Mouse (Mus musculus) spleen, embryonic (tissue): ENCODE measurements around the gene Mip.
"Not testable (repeated sequence)": the region's sequence is repeated elsewhere in the genome, so short reads cannot be mapped to it uniquely, and the experiment has no call there.

ENCODE experiments used
- CTCF ChIA-PET: fragments of 350-600 bp; sonication (Branson Sonifier 250); formaldehyde crosslinking; loops from one replicate; lab custom pipeline; 2022; lab: Charles Lee

Mip gene

DNA sequence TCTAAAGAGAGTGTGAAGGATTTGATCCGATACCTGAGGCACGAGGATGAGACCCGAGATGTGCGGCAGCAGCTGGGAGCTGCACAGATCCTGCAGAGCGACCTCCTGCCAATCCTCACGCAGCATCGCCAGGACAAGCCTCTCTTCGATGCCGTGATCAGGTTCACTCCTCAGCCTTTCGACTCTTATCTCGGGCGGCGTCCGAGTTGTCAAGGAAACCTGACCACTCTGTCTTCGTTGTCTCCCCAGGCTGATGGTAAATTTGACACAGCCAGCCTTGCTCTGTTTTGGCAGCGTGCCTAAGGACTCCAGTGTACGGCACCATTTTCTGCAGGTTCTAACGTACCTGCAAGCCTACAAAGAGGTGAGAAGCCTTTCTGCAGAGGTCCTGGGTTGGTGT is 14.5 kb downstream of the Mip start:
- CTCF ChIA-PET, result no interaction called here

DNA sequence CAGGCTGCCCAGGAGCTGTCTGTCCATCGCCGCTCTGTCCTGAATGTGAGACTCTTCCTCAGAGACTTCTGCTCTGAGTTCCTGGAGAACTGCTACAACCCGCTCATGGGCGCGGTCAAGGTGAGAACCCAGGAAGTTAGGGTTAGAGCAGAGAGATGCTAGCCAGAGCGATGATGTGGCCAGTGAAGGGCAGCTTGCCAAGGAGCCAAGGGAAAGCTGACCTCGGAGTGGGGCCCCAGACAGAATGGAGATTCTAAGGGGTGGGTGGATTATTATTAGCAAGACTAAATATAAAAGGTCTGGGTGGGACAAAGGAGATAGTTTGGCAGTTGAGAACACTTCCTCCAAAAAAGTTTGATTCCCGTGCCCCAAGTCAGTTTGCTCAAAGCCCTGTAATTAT is 17.6 kb downstream of the Mip start:
- CTCF ChIA-PET, result no interaction called here

DNA sequence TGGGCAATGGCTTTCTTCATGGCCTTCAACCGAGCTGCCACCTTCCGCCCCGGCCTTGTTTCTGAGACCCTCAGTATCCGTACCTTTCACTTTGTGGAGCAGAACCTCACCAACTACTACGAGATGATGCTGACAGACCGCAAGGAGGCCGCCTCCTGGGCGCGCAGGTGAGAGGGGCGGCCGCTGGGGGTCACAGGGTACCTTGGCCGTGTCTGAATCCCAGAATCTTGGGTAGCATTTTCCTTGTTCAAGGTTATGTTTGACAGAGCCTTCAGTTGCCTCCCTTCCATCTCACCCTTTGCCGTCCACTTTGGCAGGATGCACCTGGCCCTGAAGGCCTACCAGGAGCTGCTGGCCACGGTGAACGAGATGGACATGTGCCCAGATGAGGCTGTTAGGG is 18.5 kb downstream of the Mip start:
- CTCF ChIA-PET, result no interaction called here

DNA sequence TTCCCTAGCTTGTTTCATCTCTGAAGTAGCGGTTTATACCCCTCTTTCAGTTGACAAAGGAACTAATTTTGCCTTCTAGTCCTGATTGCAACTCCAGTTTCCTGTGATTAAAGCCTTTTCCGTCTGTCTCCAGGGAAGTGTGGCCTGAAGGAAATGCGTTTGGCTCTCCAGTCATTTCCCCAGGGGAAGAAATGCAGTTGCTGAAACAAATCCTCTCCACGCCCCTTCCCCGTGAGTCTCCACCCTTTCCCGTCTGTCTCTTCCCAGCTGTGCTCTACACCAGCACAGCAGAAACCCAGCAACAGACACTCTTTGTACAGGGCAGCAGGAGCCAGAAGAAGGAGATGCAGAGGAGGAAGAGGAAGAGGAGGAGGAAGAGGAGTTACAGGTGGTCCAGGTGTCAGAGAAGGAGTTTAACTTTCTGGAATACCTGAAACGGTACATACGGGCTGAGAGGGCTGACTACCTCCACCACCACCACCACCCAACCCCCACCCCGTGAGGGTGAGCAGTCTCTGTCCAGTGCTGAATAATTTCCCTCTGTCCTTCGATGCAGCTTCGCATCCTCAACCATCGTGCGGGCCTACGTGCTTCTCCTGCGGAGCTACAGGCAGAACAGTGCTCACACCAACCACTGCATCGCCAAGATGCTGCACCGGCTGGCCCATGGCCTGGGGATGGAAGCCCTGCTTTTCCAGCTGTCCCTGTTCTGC is 21.5 kb downstream of the Mip start:
- CTCF ChIA-PET, result no interaction called here

DNA sequence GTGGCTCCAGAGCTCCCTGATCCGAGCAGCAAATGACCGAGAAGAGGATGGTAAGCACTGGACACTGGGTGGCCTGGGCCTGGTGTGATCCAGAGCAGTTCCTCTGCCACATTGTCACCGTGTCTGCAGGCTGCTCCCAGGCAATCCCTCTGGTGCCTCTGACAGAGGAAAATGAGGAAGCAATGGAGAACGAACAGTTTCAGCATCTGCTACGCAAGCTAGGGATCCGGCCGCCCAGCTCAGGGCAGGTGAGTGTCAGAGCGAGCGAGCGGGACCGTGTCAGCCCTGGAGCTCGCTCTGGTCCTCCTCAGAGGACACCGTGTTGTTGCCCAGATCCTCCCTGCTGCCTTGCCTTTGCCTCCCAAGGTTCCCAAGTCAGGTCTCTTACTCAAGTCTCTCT is 24.9 kb downstream of the Mip start:
- CTCF ChIA-PET, result no interaction called here

DNA sequence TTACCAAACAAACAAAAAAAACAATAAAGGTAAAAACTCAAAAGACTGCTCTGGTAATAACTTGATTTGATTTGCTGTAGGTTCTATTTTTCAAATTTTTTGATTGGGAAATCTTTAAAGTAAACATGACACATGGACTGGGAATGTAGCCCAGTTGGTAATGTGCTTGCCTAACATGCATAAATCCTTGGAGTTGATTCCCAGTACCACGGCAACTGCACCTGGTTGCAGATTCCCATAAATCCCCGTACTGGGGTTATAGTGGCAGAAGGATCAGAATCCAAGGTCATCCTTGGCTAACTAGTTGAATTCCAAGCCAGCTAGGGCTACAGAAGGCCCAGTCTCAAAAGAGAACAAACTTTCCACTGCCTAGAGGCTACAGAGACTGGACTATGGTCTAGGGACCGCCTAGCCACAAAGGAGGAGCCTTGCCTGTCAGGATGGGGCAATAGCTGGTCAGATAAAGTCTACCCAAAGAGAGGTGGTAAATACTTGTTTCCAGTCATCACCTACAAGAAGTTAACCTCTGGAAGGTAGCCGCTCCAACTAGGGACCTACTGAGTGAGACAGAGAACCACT is 28.1 kb downstream of the Mip start, which contains the start of gene Apon:
Gene Apon, plus strand, starts transcription at position 420 of the 579 bp plus-strand sequence.
- CTCF ChIA-PET, result no interaction called here

DNA sequence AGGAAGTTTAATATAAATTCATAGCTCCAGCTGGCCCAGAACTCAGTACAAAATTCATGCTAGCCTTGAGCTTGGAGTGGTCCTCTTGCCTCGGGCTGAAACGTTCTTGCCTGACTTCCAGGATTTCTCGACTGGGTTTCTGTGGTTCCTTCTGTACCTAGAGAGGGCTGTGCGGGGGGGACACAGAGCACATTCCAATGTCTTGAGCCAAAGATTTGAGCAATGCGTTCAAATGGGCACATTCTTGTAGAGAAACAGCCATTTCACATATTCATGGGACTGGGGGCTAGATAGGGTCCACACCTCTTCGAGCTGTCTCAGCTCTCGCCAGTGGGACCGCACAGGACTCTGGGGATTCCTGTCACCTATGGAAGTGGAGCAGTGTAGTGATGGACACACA is 30.3 kb downstream of the Mip start:
- CTCF ChIA-PET, result no interaction called here

DNA sequence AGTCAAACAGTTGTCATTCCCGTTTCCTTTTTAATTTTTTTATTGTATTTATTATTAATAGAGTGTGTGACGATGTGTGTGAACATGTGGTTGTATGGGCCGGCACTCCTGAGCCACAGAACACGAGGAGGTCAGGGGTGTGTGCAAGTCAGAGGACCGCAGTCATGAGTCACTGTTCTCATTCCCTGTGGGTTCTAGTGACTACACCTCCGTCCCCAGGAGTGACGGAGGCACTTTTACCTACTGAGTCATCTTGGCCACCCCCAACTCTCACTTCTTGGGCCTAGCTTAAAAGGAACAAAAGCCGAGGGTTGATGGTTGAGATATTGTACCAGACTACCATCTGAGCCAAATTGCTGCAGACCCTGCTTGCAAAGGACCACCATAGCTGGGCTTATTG is 30.7 kb downstream of the Mip start:
- CTCF ChIA-PET, result interaction anchor here (0.7 kb wide), 1 partner anchor 28 kb away, joined by 4 read pairs; no protein-coding TSS in a partner anchor

DNA sequence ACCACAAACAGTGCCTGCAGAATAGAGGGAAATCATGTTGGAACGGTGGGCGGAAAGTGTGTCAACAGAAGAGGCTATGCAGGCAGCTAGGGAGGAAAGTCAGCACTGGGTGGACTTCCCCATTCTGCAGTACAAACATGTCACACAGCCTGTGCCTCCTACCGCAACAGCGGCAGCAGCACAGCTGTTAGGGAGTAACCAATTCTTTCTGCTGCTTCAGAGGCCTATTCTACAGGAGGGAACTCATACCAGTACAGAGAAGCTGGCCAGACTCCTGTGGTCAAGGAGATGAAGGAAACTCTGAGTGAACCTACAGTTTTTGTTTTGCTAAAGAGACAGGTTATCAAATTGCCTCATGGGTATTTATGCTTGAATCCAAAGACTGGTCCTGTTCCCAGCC is 33.3 kb downstream of the Mip start:
- CTCF ChIA-PET, result interaction anchor here (0.6 to 1.4 kb wide), 2 partner anchors 25 to 584 kb away, joined by 4 to 14 read pairs; no protein-coding TSS in a partner anchor

DNA sequence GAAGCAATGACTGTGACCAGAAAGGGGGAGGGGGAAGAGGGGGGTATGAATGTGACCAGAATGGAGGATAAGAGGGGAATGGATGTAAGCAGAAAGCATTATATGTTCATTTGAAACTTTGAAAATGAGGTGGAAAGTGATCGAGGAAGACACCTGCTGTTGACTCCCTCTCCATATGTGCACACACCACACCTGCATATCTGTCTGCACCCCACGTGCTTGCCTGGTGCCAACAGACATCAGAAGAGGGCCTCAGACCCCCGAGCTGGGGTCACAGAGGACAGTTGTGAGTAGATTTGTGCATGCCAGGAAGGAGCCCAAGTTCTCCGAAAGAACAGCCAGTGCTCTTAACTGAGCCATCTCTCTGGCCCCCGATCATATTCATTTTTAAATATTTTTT is 34.3 kb downstream of the Mip start:
- CTCF ChIA-PET, result interaction anchor here (0.6 kb wide), 1 partner anchor 113 kb away, joined by 4 read pairs; no protein-coding TSS in a partner anchor

DNA sequence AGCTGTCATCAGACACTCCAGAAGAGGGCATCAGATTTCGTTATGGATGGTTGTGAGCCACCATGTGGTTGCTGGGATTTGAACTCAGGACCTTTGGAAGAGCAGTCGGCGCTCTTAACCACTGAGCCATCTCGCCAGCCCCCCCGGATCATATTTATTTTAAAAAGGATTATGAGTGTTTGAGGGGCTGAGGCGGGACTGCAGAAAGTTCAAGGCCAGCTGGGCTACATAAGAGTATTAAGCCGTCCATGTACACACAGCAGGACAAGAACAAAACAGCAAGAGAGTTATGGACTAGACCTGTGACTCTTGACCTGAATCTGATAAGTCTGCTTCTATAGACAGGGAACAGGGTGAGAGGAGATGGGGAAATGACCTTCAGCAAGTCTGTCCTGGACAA is 34.7 kb downstream of the Mip start:
- CTCF ChIA-PET, result not testable (repeated sequence)

DNA sequence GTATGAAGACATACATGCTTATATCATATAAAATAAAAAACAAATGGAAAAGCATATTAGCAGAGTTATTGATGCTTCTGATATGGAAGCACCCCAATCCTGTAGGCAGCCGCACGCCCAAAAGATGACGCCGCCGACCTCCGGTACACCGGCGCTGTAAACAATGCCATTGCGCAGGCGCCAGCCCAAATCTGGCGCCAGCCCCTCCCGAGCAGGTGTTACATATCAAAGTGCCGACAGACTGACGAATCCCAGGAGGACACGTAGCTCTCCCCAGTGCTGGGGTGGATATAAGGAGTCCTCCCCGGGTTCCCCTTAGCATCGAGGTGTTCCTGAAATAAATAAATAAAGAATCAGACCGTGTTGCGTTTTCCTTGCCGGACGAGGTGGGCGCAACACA is 36.7 kb downstream of the Mip start:
- CTCF ChIA-PET, result no interaction called here

DNA sequence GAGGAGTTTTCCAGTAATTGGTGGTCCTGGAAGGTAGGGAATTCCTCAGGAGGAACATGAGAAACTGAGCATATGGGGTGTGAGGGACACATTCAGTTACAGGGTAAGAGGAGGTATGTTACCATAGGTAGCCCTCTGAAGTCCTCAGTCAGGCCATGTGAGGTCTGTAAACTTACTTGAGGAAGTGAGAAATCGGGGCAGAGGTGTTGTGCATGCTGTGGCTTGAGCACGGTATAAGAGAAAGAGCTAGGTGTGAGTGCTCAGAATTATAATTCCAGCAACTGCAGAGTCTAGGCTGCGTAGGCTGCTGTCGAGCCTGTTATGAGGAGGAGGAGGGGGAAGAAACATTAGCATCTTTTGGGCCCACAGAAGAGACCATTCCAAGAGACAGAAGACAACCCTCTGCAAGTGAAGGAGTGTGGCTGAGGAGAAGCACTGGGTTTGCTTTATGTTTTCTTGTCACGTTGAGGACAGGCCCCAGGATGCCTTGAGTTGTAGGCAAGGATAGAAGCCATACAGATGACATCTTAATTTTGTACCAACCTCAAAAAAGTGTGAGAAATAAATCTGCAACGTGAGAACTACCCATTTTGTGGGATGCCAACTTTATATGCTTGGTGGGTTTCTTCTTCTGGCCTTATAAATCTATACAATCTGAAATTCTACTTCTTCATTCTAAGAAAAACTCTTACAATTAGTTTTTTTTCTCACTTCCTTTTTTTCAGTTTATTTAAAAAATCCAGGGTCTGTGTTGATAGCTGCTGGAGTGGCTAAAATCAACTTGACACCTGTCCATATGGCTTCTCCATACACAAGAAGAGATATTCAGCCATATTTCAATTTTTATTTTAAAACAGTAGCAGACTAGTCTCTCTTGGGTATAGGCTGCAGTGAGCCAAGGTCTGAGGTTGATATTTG is 38.0 kb downstream of the Mip start:
- CTCF ChIA-PET, result no interaction called here

DNA sequence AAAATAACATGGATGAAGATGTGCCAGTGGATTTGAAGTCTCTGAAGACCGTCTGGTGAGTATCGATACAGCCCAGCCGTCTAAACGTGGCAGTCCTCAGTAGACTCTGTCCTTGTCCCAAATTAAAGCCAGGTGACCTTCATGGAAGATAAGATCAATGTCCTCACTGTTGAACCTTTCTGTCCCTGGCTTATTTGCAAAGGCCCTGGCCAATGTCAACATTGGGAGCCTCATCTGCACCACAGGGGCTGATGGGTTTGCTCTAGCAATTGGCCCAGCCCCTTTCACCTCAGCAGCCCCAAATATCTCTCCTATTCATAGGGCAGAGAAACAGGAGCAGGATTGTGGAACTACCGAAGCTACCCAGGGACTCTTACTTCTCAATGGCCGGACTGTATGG is 42.7 kb downstream of the Mip start, which contains the start of gene Apof:
Gene Apof, plus strand, starts transcription at position 301 of the 400 bp plus-strand sequence.
- CTCF ChIA-PET, result no interaction called here

DNA sequence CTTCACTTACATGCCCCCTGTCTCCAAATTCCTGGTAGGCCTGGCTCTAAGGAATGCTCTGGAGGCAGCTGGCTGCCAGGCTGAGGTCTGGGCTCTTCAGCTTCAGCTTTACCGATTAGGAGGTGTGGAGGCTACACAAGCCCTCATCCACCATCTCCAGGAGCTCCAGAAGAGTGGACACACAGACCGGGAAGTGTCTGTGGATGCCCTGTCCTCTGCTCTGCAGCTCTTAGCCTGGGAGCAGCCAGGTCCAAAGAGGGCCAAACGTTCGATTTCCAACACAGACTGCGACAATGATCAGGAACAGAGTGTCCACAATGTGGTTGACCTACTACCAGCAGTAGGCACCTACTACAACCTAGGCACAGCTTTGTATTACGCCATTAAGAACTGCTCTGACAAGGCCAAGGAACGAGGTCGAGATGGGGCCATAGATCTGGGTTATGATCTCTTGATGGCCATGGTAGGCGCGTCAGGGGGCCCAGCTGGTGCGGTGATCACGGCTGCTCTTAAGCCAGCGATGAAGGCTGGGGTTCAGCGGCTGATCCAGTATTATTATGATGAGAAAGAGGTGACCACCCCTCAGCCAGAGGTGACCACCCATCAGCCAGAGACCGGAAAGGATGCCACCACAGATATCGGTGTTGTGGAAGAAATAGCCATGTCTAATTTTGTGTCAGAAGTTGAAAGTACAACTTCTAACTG is 43.7 kb downstream of the Mip start:
- CTCF ChIA-PET, result no interaction called here

DNA sequence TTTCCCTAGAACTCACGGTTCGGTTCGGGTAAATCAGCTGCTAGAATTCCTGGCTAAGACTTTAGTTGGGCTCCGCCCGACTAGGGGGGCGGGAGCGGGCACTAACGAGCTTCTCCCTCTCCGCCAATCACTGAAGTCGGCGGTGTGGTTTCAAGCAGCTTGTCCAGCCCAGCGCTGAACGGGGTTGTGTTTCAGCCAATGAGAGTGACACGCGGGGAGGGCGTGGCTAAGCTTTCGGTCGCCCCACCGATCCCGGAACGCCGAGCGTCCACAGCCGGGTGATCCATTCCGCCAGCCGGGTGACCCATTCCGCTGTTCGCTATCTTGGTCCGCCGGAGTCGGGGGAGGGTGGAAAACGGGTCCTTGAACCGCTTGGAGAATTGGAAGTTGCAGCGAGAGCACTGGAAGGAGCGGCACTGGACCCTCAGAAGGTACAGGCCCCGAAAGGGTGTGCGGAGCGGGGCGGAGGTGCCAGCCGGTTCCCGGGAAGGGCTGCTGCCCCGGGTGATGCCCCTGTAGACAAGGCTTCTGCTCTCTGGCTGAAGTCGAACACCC is 44.7 kb downstream of the Mip start, which contains the start of gene Stat2:
Gene Stat2, plus strand, starts transcription at position 273 of the 555 bp plus-strand sequence.
- CTCF ChIA-PET, result no interaction called here

DNA sequence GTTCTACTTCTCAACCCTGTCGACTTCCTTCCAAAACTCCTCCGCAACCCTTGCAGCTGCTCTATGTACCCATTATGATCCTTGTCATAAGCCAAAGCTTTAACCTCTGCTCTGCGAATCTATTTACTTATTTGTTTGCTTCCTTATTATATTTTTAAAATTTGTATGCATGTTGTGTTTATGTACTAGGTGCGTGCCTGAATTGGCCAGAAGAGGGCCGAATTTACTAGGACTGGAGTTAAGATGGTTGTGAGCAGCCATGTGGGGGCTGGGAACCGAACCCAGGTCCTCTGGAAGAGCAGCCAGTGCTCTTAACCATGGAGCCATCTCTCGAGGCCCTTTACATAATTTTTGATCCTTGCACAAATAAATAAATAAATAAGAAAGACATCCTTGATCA is 45.2 kb downstream of the Mip start:
- CTCF ChIA-PET, result no interaction called here

DNA sequence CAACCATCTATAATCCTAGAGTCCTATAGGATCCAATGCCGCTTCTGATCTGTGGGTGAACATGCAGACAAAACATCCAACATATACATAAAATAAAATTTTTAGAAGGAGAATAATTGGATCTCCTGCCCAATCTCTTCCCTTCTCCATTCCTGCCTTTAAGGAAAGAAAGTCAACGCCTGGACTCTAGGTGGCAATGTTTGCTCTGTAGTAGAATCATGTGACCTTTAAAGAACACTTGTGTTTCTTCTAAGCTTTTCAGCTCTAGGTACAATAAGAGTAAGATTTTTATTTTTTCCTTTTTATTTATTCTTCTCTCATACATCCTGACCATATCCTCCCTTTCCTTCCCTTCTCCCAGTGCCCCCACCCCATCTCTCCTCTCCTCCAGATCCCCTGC is 46.2 kb downstream of the Mip start:
- CTCF ChIA-PET, result interaction anchor here (1.1 kb wide), 1 partner anchor 9 kb away, joined by 3 read pairs; no protein-coding TSS in a partner anchor

DNA sequence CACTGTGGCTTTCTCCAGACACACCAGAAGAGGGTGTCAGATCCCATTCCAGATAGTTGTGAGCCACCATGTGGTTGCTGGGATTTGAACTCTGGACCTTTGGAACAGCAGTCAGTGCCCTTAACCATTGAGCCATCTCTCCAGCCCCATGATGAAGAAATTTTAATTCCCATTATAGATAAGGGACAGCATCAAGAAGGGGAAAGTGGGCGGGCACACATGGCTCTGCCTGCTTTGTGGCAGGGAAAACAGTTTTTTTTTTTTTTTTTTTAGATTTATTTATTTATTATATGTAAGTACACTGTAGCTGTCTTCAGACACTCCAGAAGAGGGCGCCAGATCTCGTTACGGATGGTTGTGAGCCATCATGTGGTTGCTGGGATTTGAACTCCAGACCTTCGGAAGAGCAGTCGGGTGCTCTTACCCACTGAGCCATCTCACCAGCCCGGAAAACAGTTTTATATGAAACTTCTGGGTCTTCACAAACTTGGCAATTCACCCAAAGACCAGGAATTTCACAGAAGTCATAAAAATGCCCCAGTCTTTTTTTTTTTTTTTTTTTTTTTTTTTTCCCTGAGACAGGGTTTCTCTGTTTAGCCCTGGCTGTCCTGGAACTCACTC is 47.3 kb downstream of the Mip start:
- CTCF ChIA-PET, result interaction anchor here (0.6 kb wide), 2 partner anchors 49 to 149 kb away, joined by 4 to 9 read pairs; no protein-coding TSS in a partner anchor

DNA sequence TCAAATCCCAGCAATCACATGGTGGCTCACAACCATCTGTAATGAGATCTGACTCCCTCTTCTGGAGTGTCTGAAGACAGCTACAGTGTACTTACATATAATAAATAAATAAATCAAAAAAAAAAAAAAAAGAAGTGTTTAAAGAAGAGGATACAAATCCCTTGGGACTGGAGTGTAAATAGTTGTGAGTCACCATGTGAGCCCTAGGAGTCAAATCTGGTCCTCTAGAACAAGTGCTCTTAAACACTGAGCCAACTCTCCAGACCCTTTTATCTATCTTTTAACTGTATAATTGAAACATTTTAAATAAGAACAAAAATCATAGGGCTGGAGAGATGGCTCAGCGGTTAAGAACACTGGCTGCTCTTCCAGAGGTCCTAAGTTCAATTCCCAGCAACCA is 49.7 kb downstream of the Mip start:
- CTCF ChIA-PET, result not testable (repeated sequence)
